In genomic region chr5:143817116-143817930, GRCm38 (mm10) we compare ENCODE assay signal across 7 mouse cellular contexts. TPM values are rescaled to one million over a fixed set of nuclear protein-coding genes. Genes with fewer than 3 reads are reported as not detected.
DNase-seq lines count a peak whose midpoint lies in the region; ATAC-seq lines count a peak whose summit lies in the region.

Gene Eif2ak1 (plus strand): TSS chr5:143817788.

- DNase-seq in adrenal gland, adult 2 months: peak; percentile 95
- peak; percentile 89 for DNase-seq in embryo, embryonic 11.5 days (ENCODE audit: low read depth, low spot score)
- DNase-seq in gastrocnemius, postnatal 36 days: peak; percentile 81 to 91
- peak; percentile 88 to 96 for DNase-seq in left cerebral cortex, postnatal 25 days (ENCODE audit: low spot score in 2 of 2)
- peak; percentile 94 for DNase-seq in midbrain, embryonic 10.5 days (ENCODE audit: low spot score)
- peak; percentile 86 for DNase-seq in right cerebral cortex, postnatal 4 days

- peak within 1 kb of the TSS; percentile 46 for H3K27ac ChIP-seq in intestine, embryonic 15.5 days
- peak within 1 kb of the TSS; percentile 82 for H3K27ac ChIP-seq in midbrain, embryonic 10.5 days (replicated peaks)

- peak within 1 kb of the TSS; percentile 75 for H3K4me3 ChIP-seq in intestine, embryonic 15.5 days (replicated peaks)
- peak within 1 kb of the TSS; percentile 74 for H3K4me3 ChIP-seq in midbrain, embryonic 10.5 days

- H3K9ac ChIP-seq in intestine, embryonic 15.5 days: peak within 1 kb of the TSS; percentile 77

- H3K36me3 ChIP-seq in intestine, embryonic 15.5 days: no peaks in the 10 kb centered on the region
- no peaks in the 10 kb centered on the region for H3K36me3 ChIP-seq in midbrain, embryonic 10.5 days

- intact Hi-C loops in gastrocnemius, postnatal 36 days (cut with DNase I): no loop called here
- intact Hi-C loops in left cerebral cortex, postnatal 25 days (cut with DNase I): no loop called here

- H3K4me2 ChIP-seq in intestine, embryonic 15.5 days (replicated peaks): peak within 1 kb of the TSS; percentile 84

- WGBS in intestine, embryonic 15.5 days: under 1% methylated on average over 37 of the region's 37 CpGs
- under 1% methylated on average over 37 of the region's 37 CpGs for whole genome bisulfite sequencing in midbrain, embryonic 10.5 days

- no peaks in the 10 kb centered on the region for H3K27me3 ChIP-seq in intestine, embryonic 15.5 days (replicated peaks)
- no peaks in the 10 kb centered on the region for H3K27me3 ChIP-seq in midbrain, embryonic 10.5 days (ENCODE audit: low read depth, poor library complexity, severe bottlenecking)

- H3K4me1 ChIP-seq in intestine, embryonic 15.5 days (replicated peaks): peaks cover 5% of the 10 kb centered on the region
- H3K4me1 ChIP-seq in midbrain, embryonic 10.5 days: peaks cover 12% of the 10 kb centered on the region

- ATAC-seq in intestine, embryonic 15.5 days: peak; percentile 100

- no peaks in the 10 kb centered on the region for H3K9me3 ChIP-seq in intestine, embryonic 15.5 days
- no peaks in the 10 kb centered on the region for H3K9me3 ChIP-seq in midbrain, embryonic 10.5 days (replicated peaks)

RNA-seq across cellular contexts. Expression of gene Eif2ak1, which starts in this region (rescaled TPM):
- total RNA-seq in adrenal gland, adult 2 months (2021): 10 to 100 TPM; 38.4 to 38.8 TPM
- polyA plus RNA-seq in adrenal gland, adult 2 months (2012; rRNA removed): 20.2 and 25.6 TPM in 2 replicates
- total RNA-seq in gastrocnemius, postnatal 36 days (2021): 10 to 100 TPM; 21.9 to 24.8 TPM
- polyA plus RNA-seq in intestine, embryonic 15.5 days (2015; fragmentation: Nextera tagmentation; extraction: Ambion mirVana): 32.4 and 32.6 TPM in 2 replicates
- total RNA-seq in left cerebral cortex, postnatal 25 days (2021): 10 to 100 TPM; 45.9 TPM
- polyA plus RNA-seq in midbrain, embryonic 10.5 days (2016; fragmentation: Nextera tagmentation; extraction: Ambion mirVana): 45.2 and 47.8 TPM in 2 replicates

Comparison
In these comparisons a context has a peak if more than half of its experiments do, and no peak if none do; other contexts are left out.
1. Peak in every context shown above with its lines: DNase-seq, ATAC-seq, H3K4me3 ChIP-seq and H3K27ac ChIP-seq.